Mouse (Mus musculus): ENCODE results near the gene Zw10. TPM values are rescaled to one million over a fixed set of nuclear protein-coding genes. Genes with fewer than 3 reads are reported as not detected.

The Zw10 gene
- polyA plus RNA-seq, 1 experiment: 24.0 TPM

Other genes starting within 250 kb of the Zw10 start
- 13.4 and 16.1 TPM in 2 replicates for gene Zbtb16, start 219.4 kb upstream of the Zw10 start, polyA plus RNA-seq (2012; rRNA removed)
- gene Htr3a, start 144.5 kb upstream of the Zw10 start, polyA plus RNA-seq (2012; rRNA removed): 11.9 and 12.1 TPM in 2 replicates
- gene Htr3b, start 90.6 kb upstream of the Zw10 start, polyA plus RNA-seq (2012; rRNA removed): not detected in 2 replicates
- gene Usp28, start 70.2 kb upstream of the Zw10 start, polyA plus RNA-seq (2012; rRNA removed): 57.3 and 58.7 TPM in 2 replicates
- gene Tmprss5, start 25.6 kb downstream of the Zw10 start, polyA plus RNA-seq (2012; rRNA removed): 6.0 and 6.9 TPM in 2 replicates
- not detected in 2 replicates for gene Gm4894, start 194.9 kb downstream of the Zw10 start, polyA plus RNA-seq (2012; rRNA removed)

Data from frontal cortex, adult 2 months (tissue).